Mouse (Mus musculus): ENCODE measurements around the gene Ackr1. TPM values are rescaled to one million over a fixed set of nuclear protein-coding genes. Genes with fewer than 3 reads are reported as not detected.

The Ackr1 gene
- polyA plus RNA-seq (2014; fragmentation: Illumina TruSeq; extraction: RNeasy Lipid Tissue Mini Kit (QIAGEN cat#74804); ENCODE audit: low read depth, low replicate concordance): 1.9 TPM

DNA sequence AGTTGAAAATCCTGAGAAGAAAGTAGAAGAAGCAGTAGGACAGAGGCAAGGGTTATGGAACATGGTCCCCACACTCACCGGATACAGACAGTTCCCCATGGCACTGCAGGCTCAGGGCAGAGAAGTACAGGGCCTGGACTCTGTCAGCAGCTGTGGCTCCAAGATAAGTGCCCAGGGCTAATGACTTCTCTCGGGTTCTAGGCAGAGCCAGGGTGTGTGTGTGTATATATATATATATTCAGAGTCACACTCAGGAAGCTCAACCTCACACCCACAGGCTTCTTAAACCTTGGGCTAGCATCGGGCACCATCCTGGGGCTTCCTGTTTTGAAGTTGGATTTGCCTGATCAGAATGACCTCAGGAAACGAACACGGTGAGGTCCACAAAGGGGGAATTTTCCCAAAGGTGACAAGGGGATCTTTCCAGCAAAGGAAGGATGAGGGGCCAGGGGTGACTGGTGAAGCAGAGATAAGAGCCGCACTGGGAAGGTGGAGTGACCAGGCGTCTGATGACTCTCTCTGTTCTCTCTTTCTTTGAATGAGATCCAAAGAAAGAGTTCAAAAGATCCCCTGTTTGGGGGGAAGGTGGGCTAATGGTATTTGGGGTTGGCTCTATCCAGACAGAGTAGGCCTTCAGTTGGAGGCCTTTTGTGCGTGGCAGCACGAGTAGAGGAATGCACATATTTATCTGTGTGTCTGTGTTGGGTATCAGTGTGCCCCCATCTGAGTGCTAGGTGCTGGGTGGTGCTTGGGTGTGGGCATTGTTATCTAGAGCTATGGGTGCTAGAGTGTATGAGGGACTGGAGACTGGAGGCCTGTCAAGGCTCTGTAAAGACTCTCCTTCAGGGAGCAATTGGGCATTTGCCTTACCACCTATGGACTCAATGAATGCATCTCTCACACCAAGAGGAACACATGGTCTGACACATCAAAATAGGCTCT, at the start of gene Ackr1:
Gene Ackr1, minus strand, starts transcription at position 439 of the 942 bp plus-strand sequence.

DNA sequence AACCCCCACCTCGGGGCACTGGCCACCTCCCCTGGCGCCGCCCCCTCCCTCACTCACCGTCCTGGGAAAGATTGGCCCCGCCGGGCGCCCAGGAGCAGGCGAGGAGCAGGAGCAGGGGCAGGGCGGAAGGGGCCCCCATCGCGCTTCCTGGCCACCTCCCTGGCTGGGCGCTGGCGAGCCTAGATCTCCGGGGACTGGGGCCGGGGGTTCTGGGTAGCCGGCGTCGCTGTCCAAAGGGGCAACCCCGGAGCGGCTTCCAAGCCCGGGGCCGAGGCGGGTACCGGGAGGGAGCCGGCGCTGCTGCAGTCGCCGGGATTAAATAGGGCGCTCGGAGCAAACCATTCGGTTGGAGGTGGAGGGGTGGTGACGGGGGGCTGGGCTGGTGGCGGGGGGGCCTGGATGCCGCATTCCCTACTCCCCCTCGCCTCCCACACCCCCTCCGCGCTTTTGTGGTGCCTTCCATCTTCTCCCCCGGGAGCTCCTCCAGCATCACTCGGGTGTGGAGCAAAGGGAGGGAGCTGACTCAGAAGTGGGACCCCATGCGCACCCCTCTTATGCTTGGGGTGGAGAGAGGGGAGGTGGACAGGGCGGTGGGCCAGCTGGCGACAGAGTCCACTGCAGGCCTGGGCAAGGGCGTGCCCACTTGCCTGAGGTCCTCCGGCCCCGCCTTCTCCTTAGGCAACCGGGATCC, 34.0 kb upstream of the Ackr1 start, which contains the start of gene Cadm3:
Gene Cadm3, minus strand, starts transcription at position 340 of the 691 bp plus-strand sequence.

DNA sequence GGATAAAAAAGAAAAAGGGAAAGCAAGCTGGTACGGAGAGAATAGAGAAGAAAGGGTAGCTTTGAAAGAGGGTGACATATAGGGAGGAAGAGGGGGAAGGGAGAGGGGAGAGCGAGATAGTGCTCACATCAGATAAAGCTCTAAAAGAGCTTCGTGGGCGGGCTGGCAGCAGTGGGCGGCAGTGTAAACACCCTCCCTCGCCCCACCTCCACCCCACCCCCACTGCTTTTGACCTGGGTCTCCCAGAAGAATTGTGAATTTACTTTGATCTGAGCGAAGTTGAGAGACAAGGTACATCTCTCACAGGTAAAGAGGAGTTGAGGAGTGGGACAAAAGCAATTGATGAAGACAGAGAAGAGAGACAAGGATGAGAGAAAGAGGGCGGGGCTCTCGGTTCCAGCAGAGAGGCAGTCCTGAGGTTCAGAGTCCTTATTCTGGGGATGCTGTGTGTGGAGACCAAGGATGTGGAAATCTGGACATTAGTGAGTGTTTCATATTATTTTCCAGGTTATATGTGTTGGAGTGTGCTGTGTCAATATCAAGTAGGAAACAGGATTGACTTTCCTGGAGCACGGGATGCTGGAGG, 16.9 kb upstream of the Ackr1 start, which contains the start of gene Aim2:
Gene Aim2, plus strand, starts transcription at position 508 of the 586 bp plus-strand sequence.

Other genes with a start within 250 kb of the Ackr1 start
- not detected for gene Olfr1408, start 196.4 kb downstream of the Ackr1 start, polyA plus RNA-seq (2014; fragmentation: Illumina TruSeq; extraction: RNeasy Lipid Tissue Mini Kit (QIAGEN cat#74804); ENCODE audit: low read depth, low replicate concordance)
- not detected for gene Olfr1406, start 143.1 kb downstream of the Ackr1 start, polyA plus RNA-seq (2014; fragmentation: Illumina TruSeq; extraction: RNeasy Lipid Tissue Mini Kit (QIAGEN cat#74804); ENCODE audit: low read depth, low replicate concordance)
- gene Olfr218, start 135.9 kb downstream of the Ackr1 start, polyA plus RNA-seq (2014; fragmentation: Illumina TruSeq; extraction: RNeasy Lipid Tissue Mini Kit (QIAGEN cat#74804); ENCODE audit: low read depth, low replicate concordance): not detected
- not detected for gene Olfr1404, start 121.4 kb downstream of the Ackr1 start, polyA plus RNA-seq (2014; fragmentation: Illumina TruSeq; extraction: RNeasy Lipid Tissue Mini Kit (QIAGEN cat#74804); ENCODE audit: low read depth, low replicate concordance)
- gene Fcer1a, start 106.5 kb downstream of the Ackr1 start, polyA plus RNA-seq (2014; fragmentation: Illumina TruSeq; extraction: RNeasy Lipid Tissue Mini Kit (QIAGEN cat#74804); ENCODE audit: low read depth, low replicate concordance): 0.63 TPM
- gene Olfr418, start 67.7 kb downstream of the Ackr1 start, polyA plus RNA-seq (2014; fragmentation: Illumina TruSeq; extraction: RNeasy Lipid Tissue Mini Kit (QIAGEN cat#74804); ENCODE audit: low read depth, low replicate concordance): not detected
- 4.4 TPM for gene Mptx2, start 56.0 kb downstream of the Ackr1 start, polyA plus RNA-seq (2014; fragmentation: Illumina TruSeq; extraction: RNeasy Lipid Tissue Mini Kit (QIAGEN cat#74804); ENCODE audit: low read depth, low replicate concordance)
- 286 TPM for gene Aim2, start 17.1 kb upstream of the Ackr1 start, polyA plus RNA-seq (2014; fragmentation: Illumina TruSeq; extraction: RNeasy Lipid Tissue Mini Kit (QIAGEN cat#74804); ENCODE audit: low read depth, low replicate concordance)
- gene Cadm3, start 33.9 kb upstream of the Ackr1 start, polyA plus RNA-seq (2014; fragmentation: Illumina TruSeq; extraction: RNeasy Lipid Tissue Mini Kit (QIAGEN cat#74804); ENCODE audit: low read depth, low replicate concordance): 3.7 TPM
- 2.6 TPM for gene Ifi206, start 157.3 kb upstream of the Ackr1 start, polyA plus RNA-seq (2014; fragmentation: Illumina TruSeq; extraction: RNeasy Lipid Tissue Mini Kit (QIAGEN cat#74804); ENCODE audit: low read depth, low replicate concordance)
- gene Ifi214, start 202.2 kb upstream of the Ackr1 start, polyA plus RNA-seq (2014; fragmentation: Illumina TruSeq; extraction: RNeasy Lipid Tissue Mini Kit (QIAGEN cat#74804); ENCODE audit: low read depth, low replicate concordance): 1.9 TPM